Mouse (Mus musculus): Measurements from ENCODE around the gene Eya4.

DNA sequence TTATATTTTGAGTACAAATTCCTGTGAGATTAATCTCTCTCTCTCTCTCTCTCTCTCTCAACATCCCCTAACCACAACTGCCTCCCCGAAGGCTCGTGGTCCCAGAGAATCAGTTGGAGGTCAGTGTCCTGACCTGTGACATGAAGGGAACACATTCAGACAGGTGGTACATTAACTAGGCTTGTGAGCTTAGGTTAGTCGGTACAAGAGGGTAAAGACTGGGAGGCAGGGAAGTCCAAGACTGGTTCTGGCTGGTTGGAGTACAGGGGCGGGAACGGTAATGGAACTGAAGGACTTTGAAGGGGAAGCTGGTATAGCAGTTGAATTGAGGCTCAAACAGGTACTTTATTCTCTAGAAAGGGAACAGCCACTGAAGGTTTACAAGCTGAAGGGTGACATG is 287.9 kb downstream of the Eya4 start:
- no peak for TF ChIP-seq TAL1 (IDR thresholded peaks at IDR 0.05; ENCODE audit: low read length)
- TF ChIP-seq GATA1 (IDR thresholded peaks at IDR 0.05; ENCODE audit: low read length), result no peak

Data from erythroblast, embryonic 14.5 days (primary cell).